Mouse (Mus musculus) spleen, postnatal 14 days (tissue): ENCODE results near the gene Ints13.
"Not testable (repeated sequence)": the region's sequence is repeated elsewhere in the genome, so short reads cannot be mapped to it uniquely, and the experiment has no call there.

ENCODE experiments used
- DNase-seq, 2 experiments: peaks; one replicate each; pipeline ENCODE4 v3.0.0; 2021 to 2022; ENCODE audit warnings: low spot score in 2 of 2

The Ints13 gene

DNA sequence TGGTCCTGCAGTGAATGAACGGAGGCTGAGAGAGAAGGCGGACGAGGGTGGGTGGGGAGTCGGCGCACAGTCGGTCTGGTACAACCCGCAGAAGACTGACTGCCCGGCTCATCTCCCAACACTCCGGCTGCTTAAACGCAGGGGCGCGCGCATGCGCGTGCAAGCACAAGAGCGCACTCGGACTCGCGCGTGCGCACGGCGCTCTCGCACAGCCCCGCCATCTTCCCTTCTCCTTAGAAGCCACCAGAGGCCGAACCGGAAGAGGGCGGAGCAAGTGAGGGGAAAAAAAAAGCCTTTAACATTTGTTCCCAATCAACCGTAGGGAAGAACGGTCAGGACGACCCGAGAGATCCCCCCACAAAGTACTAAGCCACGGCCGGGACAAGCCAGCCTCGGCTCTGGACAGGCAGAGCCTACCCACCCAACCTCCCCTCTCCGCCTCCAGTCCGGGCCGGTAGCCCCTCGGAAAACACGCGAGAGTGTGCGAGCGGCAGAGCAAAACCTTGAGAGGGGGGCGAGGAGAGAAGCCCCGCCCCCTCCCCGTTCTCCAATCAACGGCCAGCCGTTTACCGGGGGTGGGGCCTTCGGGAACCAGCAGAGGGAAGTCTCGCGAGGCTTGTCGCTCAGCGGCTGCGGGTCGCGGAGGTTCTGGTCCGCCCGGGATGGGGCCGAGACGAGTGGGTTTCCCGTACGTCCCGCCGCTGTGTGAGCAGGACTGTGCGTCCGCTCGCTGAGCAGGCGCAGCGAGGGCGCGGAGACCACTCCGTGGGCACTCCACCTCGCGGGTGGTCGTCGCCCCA lies at the start of gene Ints13:
Gene Ints13 (minus strand): TSS at position 526 of the 800 bp plus-strand sequence.
- DNase-seq = peak; percentile 89 to 95

DNA sequence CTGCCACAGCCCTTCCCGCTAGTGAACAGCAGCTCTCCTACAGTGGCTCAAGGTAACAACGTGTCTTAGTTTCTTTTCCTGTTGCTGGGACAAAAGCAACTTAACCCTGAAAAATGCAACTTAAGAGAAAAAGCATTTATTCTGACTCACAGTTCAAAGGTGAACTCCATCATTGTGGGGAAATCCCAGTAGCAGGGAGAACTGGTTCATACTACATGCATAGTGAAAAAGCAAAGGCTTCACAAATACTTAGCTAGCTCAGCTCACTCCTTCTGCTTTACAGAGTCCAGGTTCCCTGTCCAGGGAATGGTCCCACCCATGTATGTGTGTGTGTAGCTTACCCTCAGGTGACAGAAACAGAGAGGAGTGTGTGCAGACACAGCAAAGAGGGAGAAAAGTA lies 39.0 kb upstream of the Ints13 start:
- DNase-seq = no peak

DNA sequence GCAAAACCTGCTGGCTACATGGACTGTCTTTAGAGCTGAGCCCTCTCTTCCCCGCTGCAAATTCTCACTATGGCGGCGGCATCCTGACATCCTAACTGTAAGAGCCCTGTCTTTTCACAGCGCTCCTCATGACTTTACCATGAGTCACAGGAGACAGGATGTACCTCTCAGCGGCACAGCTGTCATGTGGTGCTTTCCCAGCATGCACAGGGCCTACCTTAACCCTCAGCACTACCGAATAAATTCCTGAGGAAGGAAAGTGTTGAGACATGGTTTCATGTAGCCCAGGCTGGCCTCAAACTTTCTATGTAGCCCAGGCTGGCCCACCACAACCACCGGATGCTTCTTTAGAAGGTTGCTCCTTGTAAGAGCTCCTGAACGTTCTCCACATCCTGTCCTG lies 38.3 kb upstream of the Ints13 start:
- no peak for DNase-seq

DNA sequence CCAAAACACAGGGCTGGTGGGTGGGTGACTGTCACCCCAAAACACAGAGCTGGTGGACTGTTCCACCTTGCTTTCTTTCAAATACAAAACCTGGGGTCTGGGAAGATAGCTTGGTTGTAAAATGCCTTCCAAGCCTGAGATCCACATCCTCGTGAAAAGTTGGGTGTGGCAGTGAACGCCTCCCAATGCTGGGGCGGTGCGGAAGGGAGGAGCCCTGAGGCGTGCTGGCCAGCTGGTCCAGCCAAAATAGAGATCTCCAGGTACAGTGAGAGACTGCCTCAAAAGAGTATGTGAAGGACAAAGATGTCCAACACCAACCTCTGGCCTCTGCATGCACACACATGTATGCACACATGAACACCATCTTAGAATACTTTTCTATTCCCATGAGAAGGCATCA lies 36.9 kb upstream of the Ints13 start:
- no peak for DNase-seq

DNA sequence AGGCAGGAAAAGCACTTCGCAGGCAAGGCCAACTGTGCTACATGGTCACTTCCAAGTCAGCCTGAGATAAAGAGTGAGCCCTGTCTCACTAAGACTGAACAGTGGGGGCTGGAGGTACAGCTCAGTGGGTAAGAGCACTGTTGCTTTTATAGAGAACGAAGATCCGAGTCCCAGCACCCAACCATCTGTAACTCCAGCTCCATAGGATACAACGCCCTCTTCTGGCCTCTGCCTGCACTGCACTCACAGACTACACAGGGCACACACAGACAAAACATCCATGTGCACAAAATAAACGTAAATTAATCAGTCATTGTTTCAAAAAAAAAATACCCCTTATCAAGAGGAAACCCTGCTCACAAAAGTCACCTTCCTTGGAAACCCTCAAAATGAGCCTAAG lies 36.3 kb upstream of the Ints13 start:
- no peak for DNase-seq

DNA sequence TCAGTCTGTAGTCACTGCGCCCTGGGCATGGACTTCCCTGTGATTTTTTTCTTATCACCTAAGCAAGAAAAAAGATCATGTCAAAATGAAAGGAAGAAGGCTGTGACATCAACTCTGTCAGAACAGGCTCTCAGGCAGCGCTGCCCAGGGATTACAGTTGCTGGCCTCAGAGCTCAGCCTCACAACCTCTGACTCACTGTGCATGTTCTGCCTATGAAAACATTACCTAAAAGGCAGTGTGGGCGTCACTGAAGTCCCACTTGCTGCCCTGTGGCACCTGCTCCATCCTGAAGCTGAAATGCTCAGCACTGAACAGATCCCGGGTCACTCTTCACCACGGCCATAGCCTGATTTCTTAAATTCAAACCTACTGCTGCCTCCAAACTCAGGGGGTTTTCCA lies 35.1 kb upstream of the Ints13 start:
- DNase-seq = no peak

DNA sequence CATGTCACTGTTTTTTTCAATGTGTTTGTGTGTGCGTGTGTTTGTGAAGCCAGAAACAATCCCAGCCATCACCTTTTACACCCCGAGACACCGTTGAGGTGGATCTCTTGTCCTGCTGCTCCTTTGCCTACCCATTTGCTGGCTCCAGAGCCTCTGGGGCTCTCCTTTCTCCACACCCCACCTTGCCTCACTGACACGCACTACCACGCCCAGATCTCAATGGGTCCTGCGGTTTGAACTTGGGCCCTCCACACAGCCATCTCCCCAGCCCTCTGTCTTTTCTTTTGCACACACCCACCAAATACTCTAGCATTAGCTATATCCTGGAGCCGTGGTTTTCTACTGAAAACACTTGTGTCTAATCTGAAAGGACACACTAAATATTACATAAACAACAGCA lies 34.3 kb upstream of the Ints13 start:
- no peak for DNase-seq

DNA sequence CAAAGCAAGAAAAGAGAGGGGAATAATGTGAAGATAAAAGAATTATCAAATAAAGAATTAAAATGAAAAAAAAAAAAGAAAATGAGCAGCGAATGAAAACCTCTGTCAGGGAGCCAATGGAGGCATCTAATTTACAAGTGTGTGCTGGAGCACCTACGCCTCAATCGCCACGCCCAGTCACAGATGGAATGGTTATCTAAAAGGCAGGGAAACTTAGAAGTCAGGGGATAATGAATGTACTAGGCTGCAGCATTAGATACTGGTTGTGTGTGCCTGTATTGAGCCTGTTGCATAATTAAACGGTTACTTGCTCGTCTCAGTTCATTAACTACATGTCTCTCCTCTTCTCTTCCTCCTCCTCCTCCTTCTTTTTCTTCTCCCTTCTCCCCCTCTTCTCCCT lies 33.8 kb upstream of the Ints13 start:
- no peak for DNase-seq

DNA sequence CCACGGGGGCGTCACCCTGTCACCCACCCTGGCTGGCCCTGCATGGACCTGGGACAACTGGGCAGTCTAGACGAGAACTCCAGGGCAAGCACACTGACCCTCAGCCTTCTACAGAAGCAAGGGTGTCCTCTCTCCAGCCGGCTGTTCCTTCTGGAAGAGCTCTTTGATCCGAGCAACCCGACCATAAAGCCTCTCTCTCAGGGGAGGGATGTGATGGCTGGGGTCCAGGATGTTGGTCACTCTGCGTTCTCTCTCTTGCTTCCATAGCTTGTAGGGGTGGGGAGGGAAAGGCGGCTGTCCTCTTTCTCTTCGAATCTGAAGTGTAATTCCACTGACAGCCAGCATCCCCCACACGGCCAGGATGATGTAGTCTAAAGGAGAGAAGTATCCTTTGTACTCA lies 26.0 kb upstream of the Ints13 start:
- no peak for DNase-seq

DNA sequence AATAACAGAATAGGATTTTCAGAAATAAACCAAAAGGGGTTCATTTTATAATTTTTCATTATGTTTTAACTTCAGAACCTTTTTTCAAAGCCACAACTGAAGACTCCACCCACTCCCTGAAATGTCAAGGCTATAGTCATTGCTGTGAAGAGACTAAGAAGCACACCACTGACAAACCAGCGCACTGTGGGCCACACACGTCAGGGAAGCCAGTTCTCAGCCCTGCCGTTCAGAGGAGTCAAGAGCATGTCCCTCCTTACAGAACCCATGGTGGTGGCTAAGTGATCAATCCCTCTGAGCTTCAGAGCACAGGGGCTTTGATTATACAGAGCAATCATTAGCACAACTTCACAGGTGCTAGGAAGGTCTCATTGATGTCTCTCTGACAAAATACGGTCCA lies 25.0 kb upstream of the Ints13 start:
- no peak for DNase-seq

DNA sequence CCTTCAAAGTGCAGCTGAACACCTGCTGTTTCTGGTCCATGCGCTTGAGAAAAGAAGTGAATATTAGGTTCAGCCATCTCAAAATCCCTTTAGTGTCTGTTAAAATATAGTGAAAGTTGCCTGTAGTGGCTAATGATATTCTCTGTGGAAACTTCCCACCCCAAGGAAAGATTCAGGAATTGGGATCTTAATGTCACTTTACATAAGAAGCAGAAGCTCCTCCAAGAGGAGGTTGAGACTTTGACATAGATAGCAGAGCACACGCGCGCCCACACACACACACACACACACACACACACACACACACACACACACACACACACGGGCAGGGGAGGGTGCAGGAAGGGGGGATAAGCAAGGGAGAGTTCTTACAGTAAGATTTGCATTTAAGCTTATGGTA lies 7.5 kb upstream of the Ints13 start:
- DNase-seq = no peak

DNA sequence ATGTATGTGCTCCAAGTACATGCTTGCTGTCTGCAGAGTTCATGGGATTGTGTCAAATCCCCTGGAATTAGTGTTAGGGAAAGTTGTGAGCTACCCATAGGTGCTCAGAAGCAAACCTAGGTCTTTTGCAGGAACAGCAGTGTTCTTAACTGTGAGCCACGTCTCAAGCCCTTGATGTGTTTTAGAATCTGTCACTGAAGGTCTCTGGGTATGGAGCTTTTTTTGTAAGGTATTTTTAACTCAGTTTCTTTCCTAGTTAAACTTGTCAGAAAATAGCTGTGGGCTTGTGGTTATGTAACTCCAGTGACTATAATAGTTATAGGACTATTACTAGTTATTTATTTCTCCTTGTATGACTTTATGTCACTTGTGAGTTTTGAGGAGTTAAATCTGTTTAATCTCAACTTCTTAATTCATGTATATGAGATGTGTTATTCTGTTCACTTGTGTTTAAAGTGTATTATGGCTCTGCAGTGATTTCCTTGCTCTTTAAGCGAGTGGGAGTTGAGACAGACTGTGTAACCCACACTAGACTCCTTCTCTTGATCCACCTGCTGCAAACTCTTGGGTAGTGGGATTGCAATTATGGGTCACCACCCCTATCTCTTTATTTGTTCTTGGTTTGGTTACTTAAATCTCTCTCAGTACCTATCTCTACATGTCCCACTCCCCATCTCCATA lies 5.9 kb upstream of the Ints13 start:
- no peak for DNase-seq

DNA sequence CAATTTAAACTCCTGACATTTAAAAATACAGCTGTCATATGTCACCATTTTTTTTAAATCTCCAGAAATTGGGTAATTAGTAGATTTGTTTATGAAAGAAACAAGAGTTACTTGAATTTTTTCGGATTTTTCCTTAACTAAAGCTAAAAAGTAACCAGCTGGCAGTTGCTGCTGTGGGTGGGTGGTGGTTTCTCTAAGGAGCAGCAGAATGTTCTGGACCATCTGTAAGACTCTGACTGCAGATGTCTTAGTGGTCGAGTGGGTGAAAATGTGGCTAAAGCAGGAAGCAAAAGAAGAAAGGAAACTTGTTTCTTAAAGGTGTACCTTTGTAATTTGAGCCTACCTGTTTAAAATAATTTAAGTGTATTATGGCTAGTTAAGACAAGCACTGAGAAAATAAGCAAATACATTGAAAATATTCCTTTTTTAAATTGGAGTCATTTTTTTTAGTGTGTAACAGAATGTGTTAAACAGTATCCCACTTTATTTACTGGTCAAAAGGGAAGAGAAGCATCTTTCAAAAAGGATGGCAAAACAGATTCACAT lies 2.8 kb upstream of the Ints13 start:
- no peak for DNase-seq

DNA sequence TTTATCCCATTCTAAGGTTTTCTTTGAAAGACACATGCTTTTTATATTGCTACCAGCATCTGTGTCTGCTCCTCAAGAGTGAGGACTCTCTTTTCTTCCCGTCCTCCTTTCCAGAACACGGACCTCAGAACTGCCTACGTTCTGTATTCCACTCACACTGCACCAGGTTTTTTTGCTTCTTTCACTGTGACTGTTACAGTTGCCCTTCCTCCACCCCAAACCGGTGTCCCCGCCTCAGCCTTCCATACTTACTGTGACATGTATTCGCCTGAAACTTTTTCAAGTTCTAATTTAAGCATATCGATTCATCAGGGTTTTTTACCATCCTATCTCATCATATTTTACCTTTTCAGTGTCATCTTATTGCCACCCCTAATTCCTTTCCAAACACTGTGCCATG lies 951 bp upstream of the Ints13 start:
- DNase-seq = no peak

DNA sequence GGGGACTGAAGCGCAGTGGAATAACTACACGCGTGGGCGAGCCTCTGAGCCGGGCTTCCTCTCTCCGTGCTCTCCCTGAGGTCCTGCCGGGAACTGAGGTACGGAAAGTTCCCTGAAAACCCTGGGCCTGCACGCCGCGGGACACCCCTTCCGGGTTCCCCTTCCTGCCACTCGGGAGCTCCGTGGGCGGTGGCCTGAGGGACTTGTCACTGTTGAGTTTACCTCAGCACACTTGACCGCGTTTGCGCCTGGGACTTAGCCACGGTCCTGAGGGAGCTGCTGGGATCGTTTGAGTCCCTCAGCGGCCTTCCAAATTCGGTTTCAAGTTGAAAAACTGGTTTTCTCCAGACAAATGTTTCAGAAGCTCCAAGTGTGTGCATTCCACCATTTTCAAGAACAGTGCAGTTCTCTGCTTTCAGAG lies 486 bp upstream of the Ints13 start:
- DNase-seq = peak; percentile 58 to 65

DNA sequence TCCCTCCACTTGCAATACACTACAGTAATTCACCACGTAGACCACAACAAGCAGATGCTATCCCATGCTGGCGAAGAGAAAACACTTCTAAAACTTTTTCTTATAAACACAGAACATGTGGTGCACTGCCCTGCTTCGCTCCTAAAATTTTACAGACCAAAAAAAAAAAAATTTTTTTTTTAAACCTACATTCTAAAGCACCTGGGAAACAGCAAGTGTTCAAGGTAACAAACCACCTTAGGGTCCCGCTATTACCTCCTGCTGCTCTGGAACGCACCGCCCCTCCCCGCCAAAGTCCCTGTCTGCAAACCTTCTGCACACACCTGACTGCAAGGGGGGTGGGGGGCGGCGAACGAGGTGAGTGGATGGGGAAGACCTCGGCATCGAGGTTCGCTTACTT lies 732 bp downstream of the Ints13 start, which contains the start of gene Fgfr1op2:
Gene Fgfr1op2 (plus strand): TSS at position 301 of the 400 bp plus-strand sequence.
- no peak for DNase-seq

DNA sequence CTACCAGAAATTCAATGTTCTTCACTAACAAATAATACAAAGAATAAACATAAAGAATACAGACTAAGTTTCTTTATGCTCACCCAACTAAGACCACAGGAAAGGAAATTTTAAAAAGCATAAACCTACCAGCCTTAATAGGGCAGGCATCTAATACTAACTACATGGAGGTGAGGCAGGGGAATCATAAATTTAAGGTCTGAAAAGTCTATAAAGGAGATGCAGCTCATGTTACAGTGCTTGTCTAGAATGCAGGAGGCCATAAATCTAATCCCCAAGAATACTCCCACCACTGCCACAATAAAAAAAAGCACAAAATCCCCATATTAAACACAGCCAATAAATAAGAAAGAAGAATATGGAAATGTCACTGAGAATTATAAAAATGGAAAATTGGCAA lies 5.6 kb downstream of the Ints13 start:
- DNase-seq = no peak

DNA sequence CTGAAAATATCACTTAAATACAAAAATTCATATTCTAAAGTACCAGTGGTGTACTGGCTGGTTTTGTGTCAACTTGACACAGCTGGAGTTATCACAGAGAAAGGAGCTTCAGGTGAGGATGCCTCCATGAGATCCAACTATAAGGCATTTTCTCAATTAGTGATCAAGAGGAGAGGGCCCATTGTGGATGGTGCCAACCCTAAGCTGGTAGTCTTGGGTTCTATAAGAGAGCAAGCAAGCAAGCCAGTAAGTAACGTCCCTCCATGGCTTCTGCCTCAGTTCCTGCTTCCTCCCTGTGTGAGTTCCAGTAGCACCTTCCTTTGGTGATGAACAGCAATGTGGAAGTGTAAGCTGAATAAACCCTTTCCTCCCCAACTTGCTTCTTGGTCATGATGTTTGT lies 15.2 kb downstream of the Ints13 start:
- DNase-seq = not testable (repeated sequence)

DNA sequence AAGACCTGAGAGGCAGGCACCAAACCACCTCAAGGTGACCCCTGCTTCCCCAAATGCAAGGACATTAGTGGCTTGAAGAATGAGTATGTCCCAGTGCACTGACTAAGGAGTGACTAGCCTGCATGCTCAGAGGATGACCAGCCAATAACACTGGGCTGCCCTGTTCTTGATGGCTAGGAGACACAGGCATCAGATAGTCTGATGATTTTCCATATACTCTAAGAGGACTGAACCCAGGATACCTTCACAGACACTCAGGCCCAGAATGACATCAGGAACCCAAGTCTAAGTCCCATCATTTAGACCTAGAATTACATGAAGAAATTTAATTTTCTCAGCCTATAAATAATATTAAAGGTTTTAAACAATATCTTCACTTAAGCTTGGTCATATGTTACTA lies 26.3 kb downstream of the Ints13 start:
- DNase-seq = no peak

DNA sequence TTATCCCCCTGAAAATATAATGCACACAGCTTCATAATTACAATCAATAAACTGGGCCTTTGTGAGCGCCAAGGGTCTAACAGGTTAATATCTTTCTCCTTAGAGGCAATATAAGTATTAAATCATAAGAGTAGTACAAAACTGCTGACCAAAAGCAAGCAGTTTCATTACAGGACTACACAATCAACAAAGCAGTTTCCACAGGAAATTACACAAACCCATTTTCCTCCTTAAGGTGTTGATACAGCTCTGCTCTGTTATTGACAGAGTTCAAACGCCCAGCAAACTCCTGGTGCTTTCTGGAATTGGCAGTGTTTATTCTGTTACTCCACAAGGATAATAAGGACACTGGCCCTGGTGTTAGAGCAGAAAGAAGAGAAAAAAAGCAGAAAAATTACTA lies 27.2 kb downstream of the Ints13 start:
- DNase-seq = no peak

DNA sequence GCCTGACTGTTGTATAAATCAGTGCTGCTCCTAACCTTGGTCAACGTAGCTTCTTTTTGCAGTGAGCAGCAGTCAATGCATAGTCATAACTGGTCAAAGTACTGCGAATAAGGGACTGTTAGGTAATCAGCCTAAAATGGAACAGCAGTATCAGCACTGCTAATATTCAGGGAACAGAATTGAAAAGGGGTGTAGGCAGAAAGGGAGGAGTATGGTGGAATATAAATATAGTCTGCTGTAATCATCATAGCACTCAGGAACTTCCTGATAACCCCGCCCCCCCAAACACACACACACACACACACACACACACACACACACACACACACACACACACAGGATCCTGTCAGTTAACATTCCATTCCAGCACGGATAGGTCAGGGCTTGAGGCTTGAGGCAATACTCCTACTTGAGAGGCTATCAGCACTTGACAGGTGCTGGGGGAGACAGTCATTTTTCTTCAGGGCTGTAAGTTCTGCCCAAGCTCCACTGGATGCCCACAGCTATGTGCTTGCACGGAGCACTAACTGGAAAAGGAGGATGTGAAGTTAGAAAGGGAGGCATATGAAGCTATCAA lies 32.3 kb downstream of the Ints13 start:
- DNase-seq = no peak

DNA sequence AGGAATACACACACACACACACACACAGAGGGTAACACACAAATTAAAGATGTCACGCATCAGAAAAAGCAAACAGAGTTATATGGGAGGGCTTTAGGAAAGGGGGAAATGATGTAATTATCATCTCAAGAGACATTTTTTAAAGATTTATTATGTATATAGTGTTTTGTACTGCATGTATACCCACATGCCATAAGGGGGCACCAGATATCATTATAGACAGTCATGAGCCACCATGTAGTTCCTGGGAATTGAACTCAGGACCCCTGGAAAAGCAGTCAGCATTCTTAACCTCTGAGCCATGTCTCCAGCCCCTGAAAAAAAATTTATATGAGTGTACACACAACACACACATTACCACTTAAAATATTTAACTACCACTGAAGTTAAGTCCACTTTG lies 33.0 kb downstream of the Ints13 start:
- DNase-seq = no peak

DNA sequence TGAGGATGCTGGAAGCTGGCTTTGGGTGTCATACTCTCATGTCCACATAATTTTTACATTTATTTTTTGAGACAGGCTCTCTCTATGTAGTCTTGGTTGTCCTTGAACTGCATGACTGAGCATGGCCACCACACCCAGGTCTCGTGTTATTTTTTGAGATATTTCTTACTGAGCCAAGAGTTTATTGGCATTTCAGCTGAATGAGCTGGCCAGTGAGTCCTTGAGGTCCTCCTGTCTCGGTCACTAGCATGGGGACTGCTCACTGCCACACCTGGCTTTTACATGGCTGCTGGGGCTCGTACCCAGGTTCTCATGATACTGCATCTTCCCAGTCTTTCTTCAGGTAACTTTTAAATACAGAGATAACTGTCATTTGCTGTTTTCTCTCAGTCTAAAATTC lies 37.2 kb downstream of the Ints13 start:
- DNase-seq = no peak
